Mouse (Mus musculus): ENCODE measurements around the gene Mrpl23.

Gene Mrpl23

GRCm38 (mm10) chr7:142552591-142553416 lies 20.3 kb downstream of the Mrpl23 start:
- no peak for DNase-seq

- DNase-seq = no peak
Measured at GRCm38 (mm10) chr7:142553417-142554335, 21.2 kb downstream of the Mrpl23 start.

- no peak for DNase-seq
Measured at GRCm38 (mm10) chr7:142554625-142555024, 22.1 kb downstream of the Mrpl23 start.

- no peak for DNase-seq
Measured at GRCm38 (mm10) chr7:142555366-142556088, 23.0 kb downstream of the Mrpl23 start.

GRCm38 (mm10) chr7:142556089-142556476 lies 23.6 kb downstream of the Mrpl23 start:
- DNase-seq = no peak

- no peak for DNase-seq
Measured at GRCm38 (mm10) chr7:142557696-142558095, 25.2 kb downstream of the Mrpl23 start.

- DNase-seq = no peak
Measured at GRCm38 (mm10) chr7:142558511-142559146, 26.1 kb downstream of the Mrpl23 start.

GRCm38 (mm10) chr7:142559651-142560175 lies 27.2 kb downstream of the Mrpl23 start:
- DNase-seq = no peak

GRCm38 (mm10) chr7:142560942-142561855 lies 28.7 kb downstream of the Mrpl23 start:
- no peak for DNase-seq

GRCm38 (mm10) chr7:142561856-142562404 lies 29.4 kb downstream of the Mrpl23 start:
- DNase-seq = no peak

GRCm38 (mm10) chr7:142563168-142563567 lies 30.7 kb downstream of the Mrpl23 start:
- no peak for DNase-seq

GRCm38 (mm10) chr7:142564955-142565643 lies 32.6 kb downstream of the Mrpl23 start:
- DNase-seq = no peak

GRCm38 (mm10) chr7:142566512-142566911 lies 34.0 kb downstream of the Mrpl23 start:
- no peak for DNase-seq

GRCm38 (mm10) chr7:142568985-142569384 lies 36.5 kb downstream of the Mrpl23 start:
- DNase-seq = no peak

GRCm38 (mm10) chr7:142570565-142570964 lies 38.1 kb downstream of the Mrpl23 start:
- DNase-seq = no peak

- DNase-seq = no peak
Measured at GRCm38 (mm10) chr7:142571458-142572220, 39.2 kb downstream of the Mrpl23 start.

GRCm38 (mm10) chr7:142572343-142572742 lies 39.9 kb downstream of the Mrpl23 start:
- DNase-seq = no peak

GRCm38 (mm10) chr7:142572992-142573391 lies 40.5 kb downstream of the Mrpl23 start:
- DNase-seq = no peak

GRCm38 (mm10) chr7:142574155-142574660 lies 41.7 kb downstream of the Mrpl23 start:
- no peak for DNase-seq
